Mouse (Mus musculus) frontal cortex, adult 2 months (tissue): ENCODE measurements around the gene Tmc8. TPM values are rescaled to one million over a fixed set of nuclear protein-coding genes. Genes with fewer than 3 reads are reported as not detected.

ENCODE experiments used
- polyA plus RNA-seq: library from polyadenylated mRNA; depleted of rRNA; stranded (reverse); fragments of >200 nt; gene quantifications from 2 replicates; pipeline ENCODE4 v1.2.3, GENCODE M21; 2012; rRNA removed

Gene Tmc8
- polyA plus RNA-seq, 1 experiment, result 0.50 TPM

Other genes with a start within 250 kb of the Tmc8 start
- gene Tnrc6c, start 127.8 kb upstream of the Tmc8 start, polyA plus RNA-seq, result 44.4 and 56.5 TPM in 2 replicates
- 7.1 and 7.2 TPM in 2 replicates for gene Tmc6, start 122 bp downstream of the Tmc8 start, polyA plus RNA-seq
- gene 6030468B19Rik, start 15.6 kb downstream of the Tmc8 start, polyA plus RNA-seq, result 0.23 and 0.32 TPM in 2 replicates
- 0.61 and 1.3 TPM in 2 replicates for gene Gm20708, start 27.6 kb downstream of the Tmc8 start, polyA plus RNA-seq
- 11.0 and 11.9 TPM in 2 replicates for gene Syngr2, start 27.6 kb downstream of the Tmc8 start, polyA plus RNA-seq
- 4.1 and 4.3 TPM in 2 replicates for gene Afmid, start 43.8 kb downstream of the Tmc8 start, polyA plus RNA-seq
- gene Tk1, start 44.0 kb downstream of the Tmc8 start, polyA plus RNA-seq, result 1.5 and 1.6 TPM in 2 replicates
- gene Birc5, start 67.2 kb downstream of the Tmc8 start, polyA plus RNA-seq, result 2.8 and 3.4 TPM in 2 replicates
- gene Tmem235, start 78.7 kb downstream of the Tmc8 start, polyA plus RNA-seq, result not detected in 2 replicates
- 9.0 and 9.1 TPM in 2 replicates for gene Tha1, start 91.4 kb downstream of the Tmc8 start, polyA plus RNA-seq
- gene Socs3, start 188.0 kb downstream of the Tmc8 start, polyA plus RNA-seq, result 4.5 and 5.8 TPM in 2 replicates
- gene Pgs1, start 204.2 kb downstream of the Tmc8 start, polyA plus RNA-seq, result 69.6 and 74.3 TPM in 2 replicates